Mouse (Mus musculus) adrenal gland, adult 18-20 months (tissue): Measurements from ENCODE around the gene Olfr926. TPM values are rescaled to one million over a fixed set of nuclear protein-coding genes. Genes with fewer than 3 reads are reported as not detected.
"Not testable (repeated sequence)": the region's sequence is repeated elsewhere in the genome, so short reads cannot be mapped to it uniquely, and the experiment has no call there.

Experiments used
- DNase-seq, 2 experiments: peaks; one replicate each; pipeline ENCODE4 v3.0.0; 2021 to 2022; ENCODE audit warnings: low spot score in 2 of 2
- long read RNA-seq, 2 experiments: library from polyadenylated mRNA; stranded (forward); transcript quantifications; one replicate each; pipeline ENCODE4 v2.0.0; 2021
- total RNA-seq, 2 experiments: library from RNA; stranded (reverse); gene quantifications; 1 replicate in 1 of 2; 2 replicates in 1 of 2; pipeline ENCODE4 v1.2.3; 2021

Gene Olfr926
- total RNA-seq = not detected
- long read RNA-seq, experiment 1 = 0 reads
- long read RNA-seq, experiment 2 = 0 reads

- DNase-seq = no peak
These were observed at the start of gene Olfr926 for GRCm38 (mm10) chr9:38876826-38877225. TSS of gene Olfr926 (plus strand) at chr9:38877126.

- no peak for DNase-seq
These were observed 43.9 kb upstream of the Olfr926 start for GRCm38 (mm10) chr9:38833027-38833426.

GRCm38 (mm10) chr9:38844149-38844548, 32.8 kb upstream of the Olfr926 start, which contains the start of gene Olfr924:
TSS of gene Olfr924 (plus strand) at chr9:38844449.
- no peak for DNase-seq

- DNase-seq = no peak
These were observed 22.2 kb upstream of the Olfr926 start, which contains the start of gene Olfr26 for GRCm38 (mm10) chr9:38854760-38855159. TSS of gene Olfr26 (plus strand) at chr9:38855060.

GRCm38 (mm10) chr9:38874880-38875279, 2.0 kb upstream of the Olfr926 start:
- DNase-seq = not testable (repeated sequence)

Other genes starting within 250 kb of the Olfr926 start
- gene Olfr916, start 217.3 kb upstream of the Olfr926 start, total RNA-seq = not detected
- not detected for gene Olfr917, start 211.3 kb upstream of the Olfr926 start, total RNA-seq
- gene Olfr918, start 202.5 kb upstream of the Olfr926 start, total RNA-seq = not detected
- not detected for gene Olfr919, start 173.5 kb upstream of the Olfr926 start, total RNA-seq
- gene Vwa5a, start 158.9 kb upstream of the Olfr926 start, total RNA-seq = 10 to 100 TPM; 41.1 to 43.6 TPM
- under 1 TPM; 0.19 to 0.33 TPM for gene Olfr920, start 124.8 kb upstream of the Olfr926 start, total RNA-seq
- gene Olfr921, start 104.1 kb upstream of the Olfr926 start, total RNA-seq = not detected
- gene Olfr922, start 62.5 kb upstream of the Olfr926 start, total RNA-seq = not detected
- not detected for gene Olfr923, start 50.6 kb upstream of the Olfr926 start, total RNA-seq
- gene Olfr924, start 32.7 kb upstream of the Olfr926 start, total RNA-seq = not detected
- gene Olfr26, start 22.1 kb upstream of the Olfr926 start, total RNA-seq = not detected
- not detected for gene Olfr930, start 52.7 kb downstream of the Olfr926 start, total RNA-seq
- gene Olfr933, start 95.2 kb downstream of the Olfr926 start, total RNA-seq = not detected
- gene Olfr934, start 111.2 kb downstream of the Olfr926 start, total RNA-seq = not detected
- not detected for gene Olfr935, start 122.6 kb downstream of the Olfr926 start, total RNA-seq
- not detected for gene Olfr146, start 146.3 kb downstream of the Olfr926 start, total RNA-seq
- gene Olfr937, start 187.8 kb downstream of the Olfr926 start, total RNA-seq = not detected
- not detected for gene Olfr938, start 201.8 kb downstream of the Olfr926 start, total RNA-seq